10 mouse cellular contexts compared by ENCODE assay signal in genomic region chr11:97139256-97139655, GRCm38 (mm10). TPM values are rescaled to one million over a fixed set of nuclear protein-coding genes. Genes with fewer than 3 reads are reported as not detected.
A peak's percentile ranks its signal among the peaks of the same experiment; 100 is the strongest.
DNase-seq lines count a peak whose midpoint lies in the region; ATAC-seq and TF ChIP-seq lines count a peak whose summit lies in the region.
"Had no signal": no experiment of that assay in that cellular context is flagged by ENCODE, and none has a peak within 500 bp of the region (broad histone marks: within the 10 kb centered on the region; RNA-seq: fewer than 3 reads in every experiment).

No protein-coding gene starts in this region.

- DNase-seq in layer of hippocampus, adult 2 months (ENCODE audit: low spot score in 2 of 2) = no peak
- DNase-seq in layer of hippocampus, postnatal 25 days (ENCODE audit: extremely low spot score in 1 of 2, low spot score in 1 of 2) = no peak
- peak; percentile 28 for DNase-seq in limb, embryonic 11.5 days (ENCODE audit: low spot score)
- no peak for DNase-seq in urinary bladder, postnatal 10 days (ENCODE audit: low spot score)
- no peak for DNase-seq in frontal cortex, postnatal 36 days (ENCODE audit: low spot score in 2 of 2)

- peak overlapping the region; percentile 46 for H3K4me3 ChIP-seq in layer of hippocampus, adult 2 months
- H3K4me3 ChIP-seq in forebrain, embryonic 13.5 days = peak overlapping the region; percentile 45
- peak overlapping the region; percentile 32 for H3K4me3 ChIP-seq in limb, embryonic 11.5 days (ENCODE audit: low read depth, low read length)
- peak overlapping the region; percentile 31 for H3K4me3 ChIP-seq in neural tube, embryonic 15.5 days (replicated peaks)
- H3K4me3 ChIP-seq: megakaryocyte, embryonic 14.5 days had no signal

- no peak; the same call in 1 of the 2 replicates for ATAC-seq in forebrain, embryonic 13.5 days
- ATAC-seq in limb, embryonic 11.5 days (ENCODE audit: insufficient number of reproducible peaks, low FRiP score, low TSS enrichment, low read depth) = no peak
- ATAC-seq in neural tube, embryonic 15.5 days (ENCODE audit: low FRiP score) = peak; percentile 21; the same call in 1 of the 2 replicates
- ATAC-seq in erythroid progenitor cell, adult 5-6 weeks (replicated peaks; ENCODE audit: low FRiP score, poor library complexity, severe bottlenecking) = no peak
- ATAC-seq: Patski had no signal

- peak overlapping the region; percentile 84 for H3K4me2 ChIP-seq in forebrain, embryonic 13.5 days
- peak overlapping the region; percentile 60 for H3K4me2 ChIP-seq in limb, embryonic 11.5 days (ENCODE audit: low read depth, severe bottlenecking)
- H3K4me2 ChIP-seq in neural tube, embryonic 15.5 days = peak overlapping the region; percentile 54

- 7% methylated on average over 15 of the region's 15 CpGs for WGBS in forebrain, embryonic 13.5 days
- WGBS in limb, embryonic 11.5 days = 10% methylated on average over 15 of the region's 15 CpGs
- WGBS in neural tube, embryonic 15.5 days = 23% methylated on average over 15 of the region's 15 CpGs

- no peaks in the 10 kb centered on the region for H3K9me3 ChIP-seq in forebrain, embryonic 13.5 days (replicated peaks)
- no peaks in the 10 kb centered on the region for H3K9me3 ChIP-seq in limb, embryonic 11.5 days (ENCODE audit: control insufficient read depth, low read length)
- H3K9me3 ChIP-seq in neural tube, embryonic 15.5 days (replicated peaks) = no peaks in the 10 kb centered on the region
- H3K9me3 ChIP-seq: megakaryocyte, embryonic 14.5 days had no signal

- H3K9ac ChIP-seq in forebrain, embryonic 13.5 days = peak overlapping the region; percentile 73
- H3K9ac ChIP-seq in limb, embryonic 11.5 days (ENCODE audit: low read length) = peak overlapping the region; percentile 53; the same call in 1 of the 2 replicates
- peak overlapping the region; percentile 44 for H3K9ac ChIP-seq in neural tube, embryonic 15.5 days (replicated peaks)

- no peak for TF ChIP-seq CTCF in layer of hippocampus, adult 2 months (conservative IDR thresholded peaks at IDR 0.05)

- H3K27ac ChIP-seq in layer of hippocampus, adult 2 months = peak overlapping the region; percentile 78
- no peak overlapping the region for H3K27ac ChIP-seq in forebrain, embryonic 13.5 days
- no peak overlapping the region for H3K27ac ChIP-seq in limb, embryonic 11.5 days (replicated peaks; ENCODE audit: low read depth, low read length)
- peak overlapping the region; percentile 77 for H3K27ac ChIP-seq in neural tube, embryonic 15.5 days (replicated peaks)

- peaks cover 25% of the 10 kb centered on the region; the same call in 1 of the 2 replicates for H3K36me3 ChIP-seq in forebrain, embryonic 13.5 days (ENCODE audit: poor library complexity, severe bottlenecking)
- H3K36me3 ChIP-seq in limb, embryonic 11.5 days (ENCODE audit: control insufficient read depth, insufficient read depth, low read length) = no peaks in the 10 kb centered on the region
- peaks cover 32% of the 10 kb centered on the region for H3K36me3 ChIP-seq in neural tube, embryonic 15.5 days

- H3K27me3 ChIP-seq in forebrain, embryonic 13.5 days = peaks cover 31% of the 10 kb centered on the region
- peaks cover 32% of the 10 kb centered on the region for H3K27me3 ChIP-seq in limb, embryonic 11.5 days (ENCODE audit: control insufficient read depth, insufficient read depth, low read length)
- H3K27me3 ChIP-seq in neural tube, embryonic 15.5 days (replicated peaks) = no peaks in the 10 kb centered on the region

- H3K4me1 ChIP-seq in forebrain, embryonic 13.5 days = peaks cover 19% of the 10 kb centered on the region
- H3K4me1 ChIP-seq in limb, embryonic 11.5 days (ENCODE audit: control insufficient read depth, insufficient read depth, low read length) = peaks cover 12% of the 10 kb centered on the region
- peaks cover 31% of the 10 kb centered on the region for H3K4me1 ChIP-seq in neural tube, embryonic 15.5 days

RNA-seq across cellular contexts. Expression of gene Tbkbp1, which starts 12.0 kb away (rescaled TPM):
- total RNA-seq in layer of hippocampus, adult 2 months (2021) = 10 to 100 TPM; 91.8 to 96.9 TPM
- 10 to 100 TPM; 75.8 to 82.0 TPM for total RNA-seq in layer of hippocampus, postnatal 25 days (2021)
- polyA plus RNA-seq in forebrain, embryonic 13.5 days (2015; fragmentation: Nextera tagmentation; extraction: Ambion mirVana) = 4.5 and 5.0 TPM in 2 replicates
- 6.2 and 6.5 TPM in 2 replicates for polyA plus RNA-seq in limb, embryonic 11.5 days (2014; fragmentation: Nextera tagmentation; extraction: Ambion mirVana)
- polyA plus RNA-seq in neural tube, embryonic 15.5 days (2015; fragmentation: Nextera tagmentation; extraction: Ambion mirVana) = 8.8 and 9.5 TPM in 2 replicates
- 1.4 and 15.9 TPM in 2 replicates for total RNA-seq in erythroid progenitor cell, adult 5-6 weeks (2015; ENCODE audit: low replicate concordance)
- 1.3 TPM in 1 of 2 replicates, not detected in the other for total RNA-seq in erythroid progenitor cell, adult 5-6 weeks (2017; ENCODE audit: low replicate concordance)

RNA-seq across cellular contexts. Expression of gene Tbx21, which starts 24.1 kb away (rescaled TPM):
- under 1 TPM; 0.17 to 0.23 TPM for total RNA-seq in layer of hippocampus, adult 2 months (2021)
- total RNA-seq in layer of hippocampus, postnatal 25 days (2021) = under 1 TPM in 1 of 2 experiments, not detected in 1; 0.10 TPM
- 0.27 and 0.31 TPM in 2 replicates for polyA plus RNA-seq in forebrain, embryonic 13.5 days (2015; fragmentation: Nextera tagmentation; extraction: Ambion mirVana)
- not detected in 2 replicates for polyA plus RNA-seq in limb, embryonic 11.5 days (2014; fragmentation: Nextera tagmentation; extraction: Ambion mirVana)
- 0.23 and 0.43 TPM in 2 replicates for polyA plus RNA-seq in neural tube, embryonic 15.5 days (2015; fragmentation: Nextera tagmentation; extraction: Ambion mirVana)
- total RNA-seq in erythroid progenitor cell, adult 5-6 weeks (2015; ENCODE audit: low replicate concordance) = not detected in 2 replicates
- total RNA-seq in erythroid progenitor cell, adult 5-6 weeks (2017; ENCODE audit: low replicate concordance) = not detected in 2 replicates
- polyA plus RNA-seq: Patski had no signal

RNA-seq across cellular contexts. Expression of gene Kpnb1, which starts 48.4 kb away (rescaled TPM):
- total RNA-seq in layer of hippocampus, adult 2 months (2021) = 100 to 1,000 TPM; 128 to 133 TPM
- total RNA-seq in layer of hippocampus, postnatal 25 days (2021) = 100 to 1,000 TPM; 123 to 130 TPM
- polyA plus RNA-seq in forebrain, embryonic 13.5 days (2015; fragmentation: Nextera tagmentation; extraction: Ambion mirVana) = 50.5 and 61.8 TPM in 2 replicates
- polyA plus RNA-seq in limb, embryonic 11.5 days (2014; fragmentation: Nextera tagmentation; extraction: Ambion mirVana) = 97.6 and 102 TPM in 2 replicates
- polyA plus RNA-seq in neural tube, embryonic 15.5 days (2015; fragmentation: Nextera tagmentation; extraction: Ambion mirVana) = 26.7 and 32.2 TPM in 2 replicates
- 116 and 118 TPM in 2 replicates for total RNA-seq in erythroid progenitor cell, adult 5-6 weeks (2015; ENCODE audit: low replicate concordance)
- 267 and 391 TPM in 2 replicates for total RNA-seq in erythroid progenitor cell, adult 5-6 weeks (2017; ENCODE audit: low replicate concordance)

Comparison
In these comparisons a context has a peak if more than half of its experiments do, and no peak if none do; other contexts are left out.
1. H3K27ac ChIP-seq: peak in layer of hippocampus, adult 2 months (single experiment) and neural tube, embryonic 15.5 days (single experiment); none in forebrain, embryonic 13.5 days (single experiment) and limb, embryonic 11.5 days (single experiment).
2. RNA of gene Tbkbp1, which starts 12.0 kb away (total RNA-seq): 91.8 to 96.9 TPM in layer of hippocampus, adult 2 months and 75.8 to 82.0 TPM in layer of hippocampus, postnatal 25 days; 1.3 to 15.9 TPM in erythroid progenitor cell, adult 5-6 weeks; every median in the first group is over 4 times any median in the second.
3. Peak in every context shown above with its lines, with median percentiles within 50 percentile points of each other: H3K4me3 ChIP-seq, H3K4me2 ChIP-seq and H3K9ac ChIP-seq.